Mouse (Mus musculus) heart, adult 2 months (tissue): ENCODE results near the gene Mitf.

ENCODE experiments used
- CTCF ChIP-seq: fragments of 200-600 bp; IDR thresholded peaks from 2 replicates; pipeline ENCODE4 v1.8.1; 2022; ENCODE audit warnings: antibody characterized with exemption, mild to moderate bottlenecking, moderate library complexity
- POLR2A ChIP-seq: fragments of 200-500 bp; IDR thresholded peaks from 2 replicates; pipeline ENCODE4 v1.6.1; 2011; ENCODE audit warnings: mild to moderate bottlenecking, low read depth, low read length, control low read depth; ENCODE audit not compliant: insufficient read depth

GRCm38 (mm10) chr6:97898085-97898484 lies 91.2 kb downstream of the Mitf start:
- TF ChIP-seq CTCF: no peak
- TF ChIP-seq POLR2A: no peak
